Comparison of ENCODE assay signal across 28 mouse cellular contexts in genomic region chr14:62192814-62193213, GRCm38 (mm10).
DNase-seq lines count a peak whose midpoint lies in the region; ATAC-seq and TF ChIP-seq lines count a peak whose summit lies in the region.
"Had no signal": no experiment of that assay in that cellular context is flagged by ENCODE, and none has a peak within 500 bp of the region (broad histone marks: within the 10 kb centered on the region; RNA-seq: fewer than 3 reads in every experiment).

No protein-coding gene starts in this region.

- H3K27ac ChIP-seq in lung, embryonic 14.5 days (ENCODE audit: low read depth) = peak overlapping the region; percentile 40; the same call in 1 of the 2 replicates
- H3K27ac ChIP-seq in limb, embryonic 10.5 days = peak overlapping the region; percentile 62; the same call in 1 of the 2 replicates
- no peak overlapping the region for H3K27ac ChIP-seq in liver, embryonic 11.5 days (ENCODE audit: low read depth, low read length)
- H3K27ac ChIP-seq: embryonic facial prominence, embryonic 15.5 days; forebrain, embryonic 13.5 days; hindbrain, embryonic 12.5 days; left cerebral cortex, adult 2 months; liver, embryonic 12.5 days; neural tube, embryonic 13.5 days had no signal

- no peaks in the 10 kb centered on the region for H3K9me3 ChIP-seq in lung, embryonic 14.5 days (ENCODE audit: low read depth, low read length)
- no peaks in the 10 kb centered on the region for H3K9me3 ChIP-seq in limb, embryonic 10.5 days (replicated peaks)
- no peaks in the 10 kb centered on the region for H3K9me3 ChIP-seq in liver, embryonic 11.5 days (ENCODE audit: control insufficient read depth, low read length)
- H3K9me3 ChIP-seq: embryonic facial prominence, embryonic 15.5 days; forebrain, embryonic 13.5 days; hindbrain, embryonic 12.5 days; liver, embryonic 12.5 days; megakaryocyte, embryonic 14.5 days; neural tube, embryonic 13.5 days had no signal

- WGBS in lung, embryonic 14.5 days = 60% methylated on average over 8 of the region's 8 CpGs
- 77% methylated on average over 8 of the region's 8 CpGs for WGBS in limb, embryonic 10.5 days
- WGBS in liver, embryonic 11.5 days = 78% methylated on average over 8 of the region's 8 CpGs

- H3K9ac ChIP-seq in lung, embryonic 14.5 days = no peak overlapping the region
- H3K9ac ChIP-seq in liver, embryonic 11.5 days (ENCODE audit: low read depth, low read length) = no peak overlapping the region
- H3K9ac ChIP-seq: embryonic facial prominence, embryonic 15.5 days; forebrain, embryonic 13.5 days; hindbrain, embryonic 12.5 days; liver, embryonic 12.5 days; liver, postnatal 0 days; neural tube, embryonic 13.5 days had no signal

- no peaks in the 10 kb centered on the region for H3K4me1 ChIP-seq in lung, embryonic 14.5 days (ENCODE audit: insufficient read depth)
- peaks cover 23% of the 10 kb centered on the region for H3K4me1 ChIP-seq in limb, embryonic 10.5 days
- H3K4me1 ChIP-seq in liver, embryonic 11.5 days (replicated peaks; ENCODE audit: control insufficient read depth, insufficient read depth, low read length) = no peaks in the 10 kb centered on the region
- H3K4me1 ChIP-seq: liver, embryonic 12.5 days had no signal

- no peak overlapping the region for H3K4me2 ChIP-seq in lung, embryonic 14.5 days
- no peak overlapping the region for H3K4me2 ChIP-seq in liver, embryonic 11.5 days
- H3K4me2 ChIP-seq: embryonic facial prominence, embryonic 15.5 days; forebrain, embryonic 13.5 days; hindbrain, embryonic 12.5 days; liver, embryonic 12.5 days; neural tube, embryonic 13.5 days had no signal

- no peaks in the 10 kb centered on the region for H3K27me3 ChIP-seq in lung, embryonic 14.5 days (ENCODE audit: insufficient read depth, low read length)
- no peaks in the 10 kb centered on the region for H3K27me3 ChIP-seq in limb, embryonic 10.5 days (ENCODE audit: low read depth, poor library complexity, severe bottlenecking)
- no peaks in the 10 kb centered on the region for H3K27me3 ChIP-seq in liver, embryonic 11.5 days (replicated peaks; ENCODE audit: control insufficient read depth, insufficient read depth, low read length)
- H3K27me3 ChIP-seq: embryonic facial prominence, embryonic 15.5 days; forebrain, embryonic 13.5 days; hindbrain, embryonic 12.5 days; liver, embryonic 12.5 days; neural tube, embryonic 13.5 days had no signal

- no peaks in the 10 kb centered on the region for H3K36me3 ChIP-seq in lung, embryonic 14.5 days (ENCODE audit: insufficient read depth)
- no peaks in the 10 kb centered on the region for H3K36me3 ChIP-seq in limb, embryonic 10.5 days
- no peaks in the 10 kb centered on the region for H3K36me3 ChIP-seq in liver, embryonic 11.5 days (ENCODE audit: control insufficient read depth, insufficient read depth, low read length)
- H3K36me3 ChIP-seq: embryonic facial prominence, embryonic 15.5 days; hindbrain, embryonic 12.5 days; liver, embryonic 12.5 days; neural tube, embryonic 13.5 days had no signal

- peak; percentile 25 for DNase-seq in lung, embryonic 14.5 days
- no peak for DNase-seq in lung, postnatal 25 days (ENCODE audit: low spot score)
- peak; percentile 20 for DNase-seq in retina, postnatal 1 day
- DNase-seq in retina, embryonic 14.5 days (ENCODE audit: low spot score) = no peak
- no peak for DNase-seq in limb, embryonic 10.5 days (ENCODE audit: low spot score)
- DNase-seq in mesoderm, embryonic 11.5 days (ENCODE audit: low read depth, low spot score) = peak; percentile 33
- no peak for DNase-seq in liver, embryonic 11.5 days (ENCODE audit: low spot score)
- DNase-seq in kidney, postnatal 36 days = no peak
- DNase-seq: adrenal gland, postnatal 36 days; cerebellum, adult 2 months; cerebellum, postnatal 14 days; gastrocnemius, postnatal 10 days; heart, postnatal 14 days; kidney, adult 9 months; kidney, postnatal 10 days; liver, postnatal 0 days; lung, postnatal 4 days; right cerebral cortex, postnatal 14 days had no signal

- H3K4me3 ChIP-seq in lung, embryonic 14.5 days (ENCODE audit: low read depth, low read length) = no peak overlapping the region
- no peak overlapping the region for H3K4me3 ChIP-seq in limb, embryonic 10.5 days
- H3K4me3 ChIP-seq in liver, embryonic 11.5 days (ENCODE audit: low read depth, low read length) = no peak overlapping the region
- H3K4me3 ChIP-seq: embryonic facial prominence, embryonic 15.5 days; forebrain, embryonic 13.5 days; hindbrain, embryonic 12.5 days; left cerebral cortex, adult 2 months; liver, embryonic 12.5 days; megakaryocyte, embryonic 14.5 days; neural tube, embryonic 13.5 days had no signal

- no peak for TF ChIP-seq CTCF in lung, embryonic 14.5 days (IDR thresholded peaks at IDR 0.05; ENCODE audit: low read depth)

- no peak for ATAC-seq in lung, embryonic 14.5 days (ENCODE audit: insufficient read depth)
- no peak for ATAC-seq in liver, embryonic 11.5 days (replicated peaks; ENCODE audit: low FRiP score)
- ATAC-seq: CD4-positive, CD25-positive, alpha-beta regulatory T cell, adult 4 months; forebrain, embryonic 13.5 days; intestine, postnatal 0 days; liver, embryonic 12.5 days; liver, postnatal 0 days; midbrain, embryonic 16.5 days had no signal

Comparison
In these comparisons a context has a peak if more than half of its experiments do, and no peak if none do; other contexts are left out.
1. DNase-seq: peak in lung, embryonic 14.5 days (single experiment), retina, postnatal 1 day (single experiment) and mesoderm, embryonic 11.5 days (single experiment); none in lung, postnatal 25 days (single experiment), retina, embryonic 14.5 days (single experiment), limb, embryonic 10.5 days (single experiment), liver, embryonic 11.5 days (single experiment) and kidney, postnatal 36 days (0 of 2).